Mouse (Mus musculus): Measurements from ENCODE around the gene 1700029P11Rik.

DNA sequence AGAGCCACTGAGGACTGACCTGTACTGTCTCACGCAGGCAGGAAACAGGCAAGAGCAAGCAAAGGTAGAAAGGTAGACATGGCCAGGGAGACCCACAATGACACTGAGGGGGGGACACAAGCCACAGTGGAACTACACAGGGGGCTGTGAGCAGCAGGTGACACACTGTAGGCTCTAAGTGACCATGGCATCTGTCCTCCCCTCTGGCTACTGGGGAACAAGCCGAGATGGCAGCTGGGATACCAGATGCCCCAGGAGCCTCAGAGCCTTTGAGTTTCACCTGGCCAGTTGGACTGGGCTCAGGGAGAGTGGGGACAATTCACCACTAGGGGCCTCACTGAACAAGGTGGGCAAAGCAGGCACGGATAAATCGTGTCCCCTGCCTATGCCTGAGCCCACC lies 28.0 kb upstream of the 1700029P11Rik start:
- TF ChIP-seq EP300 (IDR thresholded peaks at IDR 0.05; ENCODE audit: insufficient read depth, low read depth, low read length) (no peak), CTCF (IDR thresholded peaks at IDR 0.05; ENCODE audit: low read depth, low read length) (no peak), POLR2A (IDR thresholded peaks at IDR 0.05; ENCODE audit: insufficient read depth, low read length) (no peak)
